In genomic region chr10:92790893-92791530, GRCm38 (mm10) we compare ENCODE assay signal across 20 mouse cellular contexts.
DNase-seq lines count a peak whose midpoint lies in the region; ATAC-seq lines count a peak whose summit lies in the region.
"Had no signal": no experiment of that assay in that cellular context is flagged by ENCODE, and none has a peak within 500 bp of the region (broad histone marks: within the 10 kb centered on the region; RNA-seq: fewer than 3 reads in every experiment).

No protein-coding gene starts in this region.

- peak overlapping the region; percentile 10; the same call in 1 of the 2 replicates for H3K27ac ChIP-seq in midbrain, embryonic 11.5 days (ENCODE audit: low read depth, low read length)
- no peak overlapping the region for H3K27ac ChIP-seq in midbrain, embryonic 16.5 days (ENCODE audit: low read length)
- peak overlapping the region; percentile 55 for H3K27ac ChIP-seq in midbrain, embryonic 14.5 days (replicated peaks; ENCODE audit: low read depth, low read length)
- no peak overlapping the region for H3K27ac ChIP-seq in heart, embryonic 10.5 days
- H3K27ac ChIP-seq: embryonic facial prominence, embryonic 10.5 days; intestine, embryonic 15.5 days; kidney, embryonic 15.5 days; layer of hippocampus, adult 2 months had no signal

- H3K4me1 ChIP-seq in midbrain, embryonic 11.5 days (ENCODE audit: control insufficient read depth, insufficient read depth, low read length) = peaks cover 10% of the 10 kb centered on the region; the same call in 1 of the 2 replicates
- H3K4me1 ChIP-seq in midbrain, embryonic 16.5 days (ENCODE audit: control insufficient read depth, insufficient read depth, low read length) = peaks cover 9% of the 10 kb centered on the region
- H3K4me1 ChIP-seq in midbrain, embryonic 14.5 days (ENCODE audit: control insufficient read depth, insufficient read depth, low read length) = 0 out of 2 replicates have a peak, but pooled peaks cover 6% of the 10 kb centered on the region
- no peaks in the 10 kb centered on the region for H3K4me1 ChIP-seq in heart, embryonic 10.5 days
- H3K4me1 ChIP-seq: intestine, embryonic 15.5 days; kidney, embryonic 15.5 days had no signal

- peak overlapping the region; percentile 25; the same call in 1 of the 2 replicates for H3K9ac ChIP-seq in midbrain, embryonic 11.5 days (ENCODE audit: low read length)
- no peak overlapping the region for H3K9ac ChIP-seq in midbrain, embryonic 16.5 days (ENCODE audit: low read depth, low read length)
- no peak overlapping the region for H3K9ac ChIP-seq in midbrain, embryonic 14.5 days (replicated peaks; ENCODE audit: low read length)
- H3K9ac ChIP-seq: intestine, embryonic 15.5 days; kidney, embryonic 15.5 days; liver, postnatal 0 days had no signal

- peak; percentile 31; the same call in 1 of the 2 replicates for ATAC-seq in midbrain, embryonic 11.5 days (ENCODE audit: low FRiP score)
- no peak for ATAC-seq in midbrain, embryonic 16.5 days
- ATAC-seq in midbrain, embryonic 14.5 days (ENCODE audit: low FRiP score, low TSS enrichment) = no peak
- ATAC-seq: intestine, embryonic 15.5 days; liver, postnatal 0 days had no signal

- 51% methylated on average over 7 of the region's 7 CpGs for WGBS in midbrain, embryonic 11.5 days
- 23% methylated on average over 7 of the region's 7 CpGs for WGBS in midbrain, embryonic 16.5 days
- WGBS in midbrain, embryonic 14.5 days = 23% methylated on average over 7 of the region's 7 CpGs
- WGBS in heart, embryonic 10.5 days = 88% methylated on average over 7 of the region's 7 CpGs

- H3K4me2 ChIP-seq in midbrain, embryonic 11.5 days = 0 out of 2 replicates have a peak overlapping the region, but pooled peaks have one; percentile 6
- H3K4me2 ChIP-seq in midbrain, embryonic 16.5 days (ENCODE audit: low read length) = no peak overlapping the region
- H3K4me2 ChIP-seq in midbrain, embryonic 14.5 days (ENCODE audit: low read length) = peak overlapping the region; percentile 28
- H3K4me2 ChIP-seq: heart, embryonic 11.5 days; intestine, embryonic 15.5 days; kidney, embryonic 15.5 days had no signal

- H3K9me3 ChIP-seq in midbrain, embryonic 11.5 days (ENCODE audit: control insufficient read depth, low read length) = no peaks in the 10 kb centered on the region
- no peaks in the 10 kb centered on the region for H3K9me3 ChIP-seq in midbrain, embryonic 16.5 days (replicated peaks; ENCODE audit: control insufficient read depth, low read length, poor library complexity, severe bottlenecking)
- no peaks in the 10 kb centered on the region for H3K9me3 ChIP-seq in midbrain, embryonic 14.5 days (ENCODE audit: control insufficient read depth, low read length)
- no peaks in the 10 kb centered on the region for H3K9me3 ChIP-seq in heart, embryonic 10.5 days
- H3K9me3 ChIP-seq: embryonic facial prominence, embryonic 10.5 days; intestine, embryonic 15.5 days; kidney, embryonic 15.5 days had no signal

- H3K36me3 ChIP-seq in midbrain, embryonic 11.5 days (ENCODE audit: control insufficient read depth, insufficient read depth, low read length) = no peaks in the 10 kb centered on the region
- H3K36me3 ChIP-seq in midbrain, embryonic 16.5 days (ENCODE audit: control insufficient read depth, insufficient read depth, low read length) = no peaks in the 10 kb centered on the region
- H3K36me3 ChIP-seq in midbrain, embryonic 14.5 days (ENCODE audit: control insufficient read depth, insufficient read depth, low read length) = no peaks in the 10 kb centered on the region
- no peaks in the 10 kb centered on the region for H3K36me3 ChIP-seq in heart, embryonic 10.5 days
- H3K36me3 ChIP-seq: embryonic facial prominence, embryonic 10.5 days; intestine, embryonic 15.5 days; kidney, embryonic 15.5 days had no signal

- peak; percentile 4 for DNase-seq in embryo, embryonic 11 days
- DNase-seq in embryo, embryonic 10 days (ENCODE audit: low spot score) = no peak
- DNase-seq in midbrain, embryonic 11.5 days (ENCODE audit: low spot score, missing footprints) = peak; percentile 91
- peak; percentile 18 for DNase-seq in T-cell, adult 2 months (ENCODE audit: low spot score)
- peak; percentile 24 for DNase-seq in midbrain, embryonic 14.5 days
- DNase-seq in lung, postnatal 36 days = no peak
- no peak for DNase-seq in heart, embryonic 10.5 days (ENCODE audit: low spot score)
- DNase-seq: cerebellum, adult 9-11 months; gastrocnemius, postnatal 14 days; liver; liver, postnatal 0 days; lung, postnatal 14 days; right cerebral cortex, postnatal 4 days; thymus, postnatal 36 days had no signal

- no peak overlapping the region for H3K4me3 ChIP-seq in midbrain, embryonic 11.5 days (ENCODE audit: low read depth, low read length)
- H3K4me3 ChIP-seq in midbrain, embryonic 16.5 days (ENCODE audit: low read depth, low read length) = no peak overlapping the region
- H3K4me3 ChIP-seq in midbrain, embryonic 14.5 days (replicated peaks; ENCODE audit: low read depth, low read length) = no peak overlapping the region
- no peak overlapping the region for H3K4me3 ChIP-seq in heart, embryonic 10.5 days
- H3K4me3 ChIP-seq: embryonic facial prominence, embryonic 10.5 days; intestine, embryonic 15.5 days; kidney, embryonic 15.5 days; layer of hippocampus, adult 2 months had no signal

- H3K27me3 ChIP-seq in midbrain, embryonic 11.5 days (ENCODE audit: control insufficient read depth, insufficient read depth, low read length) = no peaks in the 10 kb centered on the region
- no peaks in the 10 kb centered on the region for H3K27me3 ChIP-seq in midbrain, embryonic 16.5 days (ENCODE audit: control insufficient read depth, insufficient read depth, low read depth, low read length)
- H3K27me3 ChIP-seq in midbrain, embryonic 14.5 days (ENCODE audit: control insufficient read depth, insufficient read depth, low read length) = no peaks in the 10 kb centered on the region
- no peaks in the 10 kb centered on the region for H3K27me3 ChIP-seq in heart, embryonic 10.5 days (ENCODE audit: insufficient read depth, poor library complexity, severe bottlenecking)
- H3K27me3 ChIP-seq: intestine, embryonic 15.5 days; kidney, embryonic 15.5 days had no signal

Comparison
In these comparisons a context has a peak if more than half of its experiments do, and no peak if none do; other contexts are left out.
1. DNase-seq: peak in embryo, embryonic 11 days (single experiment), midbrain, embryonic 11.5 days (single experiment), T-cell, adult 2 months (single experiment) and midbrain, embryonic 14.5 days (single experiment); none in embryo, embryonic 10 days (single experiment), lung, postnatal 36 days (single experiment) and heart, embryonic 10.5 days (single experiment).
2. H3K27ac ChIP-seq: peak in midbrain, embryonic 11.5 days (single experiment) and midbrain, embryonic 14.5 days (single experiment); none in midbrain, embryonic 16.5 days (single experiment) and heart, embryonic 10.5 days (single experiment).